Mouse (Mus musculus) cortical plate, adult 2 months (tissue): ENCODE data around the gene Gal3st1.

Experiments used
- CTCF ChIP-seq: fragments of 200-500 bp; IDR thresholded peaks from 2 replicates; pipeline ENCODE4 v1.5.1; 2011; ENCODE audit warnings: mild to moderate bottlenecking, control low read depth, low read length; ENCODE audit not compliant: insufficient read depth; ENCODE audit errors: extremely low read depth
- POLR2A ChIP-seq: fragments of 200-500 bp; IDR thresholded peaks from 2 replicates; pipeline ENCODE4 v1.6.1; 2011; ENCODE audit warnings: mild to moderate bottlenecking, low read length, control low read depth; ENCODE audit not compliant: insufficient read depth; ENCODE audit errors: extremely low read depth

DNA sequence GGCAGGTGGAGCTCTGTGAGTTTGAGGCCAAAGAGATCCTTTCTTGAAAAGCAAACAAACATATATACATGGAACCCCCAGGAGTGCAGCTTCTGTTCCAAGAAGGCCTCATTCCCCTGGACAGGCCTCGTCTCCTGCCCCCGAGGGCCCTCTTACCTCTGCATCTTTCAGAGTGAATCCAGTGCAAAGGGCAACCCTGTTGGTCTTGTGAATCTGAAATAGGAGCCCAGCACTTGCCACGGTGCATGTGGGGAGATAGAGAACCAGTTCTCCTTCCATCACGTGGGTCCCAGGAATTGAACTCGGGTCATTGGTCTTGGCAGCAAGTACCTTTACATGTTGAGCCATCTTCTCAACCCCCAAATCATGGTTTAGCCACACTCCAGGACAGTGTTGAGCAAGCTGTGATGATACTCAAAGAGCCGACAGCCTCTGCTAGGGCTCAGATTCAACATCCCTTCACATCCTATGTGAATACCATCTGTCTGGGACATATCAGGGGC lies 57.7 kb downstream of the Gal3st1 start:
- TF ChIP-seq CTCF (no peak), POLR2A (no peak)
